Mouse (Mus musculus) midbrain, embryonic 14.5 days (tissue): ENCODE measurements at regions not wholly inside any gene's neighbourhood (a gene's known extent, or its start where the extent isn't known, plus 50 kb on each side); places are given as distances from the start of the nearest gene placed in this dataset.

ENCODE experiments used
- ATAC-seq: fragments of 200-750 bp; cut with Nextera tagmentation; 2 replicates; pipeline ENCODE4 v1.8.0; 2017; ENCODE audit warnings: moderate number of reproducible peaks, moderate library complexity; ENCODE audit not compliant: low FRiP score, low TSS enrichment
- DNase-seq: peaks from one replicate; pipeline ENCODE4 v3.0.0-alpha.2; 2015
- H3K27ac ChIP-seq: fragments of 300-500 bp; sonication (generic); replicated peaks from 2 replicates; pipeline ENCODE4 v1.5.1; 2014; ENCODE audit warnings: mild to moderate bottlenecking, low read depth, low read length, moderate library complexity
- H3K27me3 ChIP-seq: fragments of 300-500 bp; sonication (generic); 2 replicates; pipeline ENCODE4 v1.6.1; 2014; ENCODE audit warnings: low read length, control low read depth, mixed read lengths; ENCODE audit not compliant: control insufficient read depth, insufficient read depth
- H3K36me3 ChIP-seq: fragments of 300-500 bp; sonication (generic); 2 replicates; pipeline ENCODE4 v1.6.1; 2014; ENCODE audit warnings: low read length, control low read depth; ENCODE audit not compliant: control insufficient read depth, insufficient read depth
- H3K4me1 ChIP-seq: fragments of 300-500 bp; sonication (generic); 2 replicates; pipeline ENCODE4 v1.6.1; 2014; ENCODE audit warnings: mild to moderate bottlenecking, antibody characterized with exemption, low read length, control low read depth; ENCODE audit not compliant: control insufficient read depth, insufficient read depth
- H3K4me2 ChIP-seq: fragments of 300-500 bp; sonication (generic); 2 replicates; pipeline ENCODE4 v1.6.1; 2014; ENCODE audit warnings: mild to moderate bottlenecking, low read length, moderate library complexity
- H3K4me3 ChIP-seq: fragments of 300-500 bp; sonication (generic); replicated peaks from 2 replicates; pipeline ENCODE4 v1.5.1; 2014; ENCODE audit warnings: low read depth, low read length
- H3K9ac ChIP-seq: fragments of 300-500 bp; sonication (generic); replicated peaks from 2 replicates; pipeline ENCODE4 v1.6.1; 2014; ENCODE audit warnings: mild to moderate bottlenecking, low read length, moderate library complexity
- H3K9me3 ChIP-seq: fragments of 300-500 bp; sonication (generic); 2 replicates; pipeline ENCODE4 v1.6.1; 2016; ENCODE audit warnings: low read length, control low read depth, mixed read lengths; ENCODE audit not compliant: control insufficient read depth
- WGBS: fragments of 180-500 bp; shearing (Covaris S2); extraction: QIAGEN DNeasy Blood & Tissue Kit; methylation state at CpG from one replicate; pipeline ENCODE4 v1.1.7; 2014; 5-methylcytosine and 5-hydroxymethylcytosine counted together

GRCm38 (mm10) chr13:107700268-107701139, 343.7 kb upstream of the Smim15 start:
- 26% methylated on average over 10 of the region's 10 CpGs for WGBS
- 0 out of 2 replicates have a peak overlapping the region, but pooled peaks have one; percentile 27 for H3K27ac ChIP-seq
- H3K36me3 ChIP-seq = no peaks in the 10 kb centered on the region
- no peaks in the 10 kb centered on the region for H3K27me3 ChIP-seq
- DNase-seq (peak; percentile 71), ATAC-seq (peak; percentile 84)
- H3K4me2 ChIP-seq = no peak overlapping the region
- H3K9me3 ChIP-seq = no peaks in the 10 kb centered on the region
- peaks cover 11% of the 10 kb centered on the region for H3K4me1 ChIP-seq
- H3K4me3 ChIP-seq = no peak overlapping the region
- no peak overlapping the region for H3K9ac ChIP-seq

GRCm38 (mm10) chr13:107699251-107699650, 345.0 kb upstream of the Smim15 start:
- Histone ChIP-seq H3K27me3 (no peaks in the 10 kb centered on the region), H3K4me1 (peaks cover 11% of the 10 kb centered on the region), H3K36me3 (no peaks in the 10 kb centered on the region), H3K4me2 (no peak overlapping the region), H3K4me3 (no peak overlapping the region), H3K27ac (no peak overlapping the region), H3K9ac (no peak overlapping the region), H3K9me3 (no peaks in the 10 kb centered on the region)
- ATAC-seq (no peak), DNase-seq (no peak)
- WGBS = 83% methylated on average over 5 of the region's 5 CpGs

GRCm38 (mm10) chr13:107698345-107698744, 345.9 kb upstream of the Smim15 start:
- Histone ChIP-seq H3K27me3 (no peaks in the 10 kb centered on the region), H3K4me3 (no peak overlapping the region), H3K4me1 (peaks cover 11% of the 10 kb centered on the region), H3K9me3 (no peaks in the 10 kb centered on the region), H3K36me3 (no peaks in the 10 kb centered on the region), H3K9ac (no peak overlapping the region), H3K4me2 (no peak overlapping the region), H3K27ac (no peak overlapping the region)
- ATAC-seq (no peak), DNase-seq (no peak)
- WGBS = 94% methylated on average over 7 of the region's 7 CpGs

- DNase-seq (no peak), ATAC-seq (no peak)
- Histone ChIP-seq H3K27me3 (no peaks in the 10 kb centered on the region), H3K9me3 (no peaks in the 10 kb centered on the region), H3K27ac (no peak overlapping the region), H3K4me1 (no peaks in the 10 kb centered on the region), H3K4me2 (no peak overlapping the region), H3K9ac (no peak overlapping the region), H3K4me3 (no peak overlapping the region), H3K36me3 (no peaks in the 10 kb centered on the region)
- 92% methylated on average over 5 of the region's 5 CpGs for WGBS
Observed at GRCm38 (mm10) chr13:107692123-107692830, 352.0 kb upstream of the Smim15 start.

- Histone ChIP-seq H3K27ac (no peak overlapping the region), H3K4me1 (peaks cover 3% of the 10 kb centered on the region; the same call in 1 of the 2 replicates), H3K9ac (no peak overlapping the region), H3K4me3 (no peak overlapping the region), H3K9me3 (no peaks in the 10 kb centered on the region), H3K27me3 (no peaks in the 10 kb centered on the region), H3K4me2 (no peak overlapping the region), H3K36me3 (no peaks in the 10 kb centered on the region)
- ATAC-seq (no peak), DNase-seq (no peak)
- 53% methylated on average over 6 of the region's 6 CpGs for WGBS
Observed at GRCm38 (mm10) chr13:107688972-107689371, 355.3 kb upstream of the Smim15 start.

- peaks cover 8% of the 10 kb centered on the region; the same call in 1 of the 2 replicates for H3K4me1 ChIP-seq
- WGBS = 91% methylated on average over 3 of the region's 3 CpGs
Observed at GRCm38 (mm10) chr13:107685231-107685630, 359.0 kb upstream of the Smim15 start.

GRCm38 (mm10) chr13:107683909-107684308, 360.3 kb upstream of the Smim15 start:
- H3K27ac ChIP-seq = no peak overlapping the region
- H3K4me3 ChIP-seq = no peak overlapping the region
- H3K36me3 ChIP-seq = no peaks in the 10 kb centered on the region
- DNase-seq (no peak), ATAC-seq (no peak)
- H3K9me3 ChIP-seq = no peaks in the 10 kb centered on the region
- no peaks in the 10 kb centered on the region for H3K27me3 ChIP-seq
- H3K9ac ChIP-seq = no peak overlapping the region
- 61% methylated on average over 3 of the region's 3 CpGs for WGBS
- no peak overlapping the region for H3K4me2 ChIP-seq
- H3K4me1 ChIP-seq = peaks cover 8% of the 10 kb centered on the region; the same call in 1 of the 2 replicates

More at GRCm38 (mm10) chr13:107685231-107685630, 359.0 kb upstream of the Smim15 start:
- H3K27ac ChIP-seq = no peak overlapping the region
- no peak overlapping the region for H3K4me2 ChIP-seq
- no peak overlapping the region for H3K9ac ChIP-seq
- H3K9me3 ChIP-seq = no peaks in the 10 kb centered on the region
- ATAC-seq (no peak), DNase-seq (no peak)
- no peak overlapping the region for H3K4me3 ChIP-seq
- no peaks in the 10 kb centered on the region for H3K36me3 ChIP-seq
- H3K27me3 ChIP-seq = no peaks in the 10 kb centered on the region

- Histone ChIP-seq H3K27ac (no peak overlapping the region), H3K36me3 (no peaks in the 10 kb centered on the region), H3K4me2 (no peak overlapping the region), H3K9me3 (no peaks in the 10 kb centered on the region), H3K9ac (no peak overlapping the region), H3K4me1 (peaks cover 11% of the 10 kb centered on the region), H3K27me3 (no peaks in the 10 kb centered on the region), H3K4me3 (no peak overlapping the region)
- 85% methylated on average over 5 of the region's 5 CpGs for WGBS
- ATAC-seq (no peak), DNase-seq (no peak)
Observed at GRCm38 (mm10) chr13:107681719-107682118, 362.5 kb upstream of the Smim15 start.
